Mouse (Mus musculus): ENCODE data around the gene Tmem120a.

DNA sequence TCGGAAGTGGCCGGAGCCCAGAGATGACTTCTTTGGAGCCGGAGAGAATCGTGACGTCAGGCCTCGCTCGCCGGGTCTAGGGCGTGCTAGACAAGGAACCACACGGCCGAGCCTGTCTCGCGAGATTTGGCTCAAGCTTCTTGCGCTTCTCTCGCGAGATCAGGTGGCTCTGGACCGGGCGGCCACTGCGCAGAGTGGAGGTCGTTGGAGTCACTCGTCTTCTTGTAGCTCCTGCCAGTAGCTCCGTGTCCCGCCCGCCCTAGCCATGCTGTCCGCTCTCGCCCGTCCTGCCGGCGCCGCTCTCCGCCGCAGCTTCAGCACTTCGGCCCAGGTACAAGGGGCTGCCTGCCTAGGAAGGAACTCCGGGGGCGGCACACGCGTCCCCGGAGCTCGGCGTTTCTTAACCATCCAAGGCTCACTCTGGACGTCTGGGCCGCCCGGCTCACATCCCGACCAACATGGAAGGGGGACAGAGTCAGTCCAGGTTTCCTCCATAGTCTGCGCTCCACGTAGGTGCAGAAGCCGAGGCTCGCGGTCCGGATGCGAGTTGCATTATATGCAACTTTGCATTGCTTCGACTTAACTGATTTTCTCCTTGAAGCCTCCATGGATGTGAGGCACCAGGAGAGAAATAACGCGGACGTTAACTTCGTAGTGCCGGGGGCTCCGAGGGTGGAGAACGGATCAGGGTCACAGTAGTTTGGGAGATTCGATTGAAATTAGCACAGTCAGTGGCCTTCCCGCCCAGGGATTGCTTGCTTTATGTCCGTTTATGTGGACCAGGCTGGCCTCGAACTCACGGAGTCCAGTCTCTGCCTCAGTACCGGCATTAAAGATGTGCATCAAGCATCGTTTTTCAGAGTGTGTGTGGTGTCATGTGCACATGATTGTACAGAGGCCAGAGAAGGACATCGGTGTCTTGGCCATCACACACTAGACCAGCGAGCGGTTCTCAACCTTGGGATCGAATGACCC lies 34.5 kb upstream of the Tmem120a start, which contains the start of gene Mdh2:
- TF ChIP-seq CTCF (IDR thresholded peaks at IDR 0.05; ENCODE audit: control insufficient read depth, insufficient read depth, insufficient replicate concordance, low read depth, low read length) = no peak
- TF ChIP-seq POLR2A (IDR thresholded peaks at IDR 0.05; ENCODE audit: control insufficient read depth, low read depth, low read length) = peak; percentile 99

Measured in testis, adult 2 months (tissue).